Mouse (Mus musculus) forelimb bud, embryonic 11.5 days (tissue): Measurements from ENCODE around the gene Spcs1.

ENCODE experiments used
- DNase-seq: peaks from one replicate; pipeline ENCODE4 v3.0.0-alpha.2; 2012; ENCODE audit warnings: low read depth, low spot score

Gene Spcs1

DNA sequence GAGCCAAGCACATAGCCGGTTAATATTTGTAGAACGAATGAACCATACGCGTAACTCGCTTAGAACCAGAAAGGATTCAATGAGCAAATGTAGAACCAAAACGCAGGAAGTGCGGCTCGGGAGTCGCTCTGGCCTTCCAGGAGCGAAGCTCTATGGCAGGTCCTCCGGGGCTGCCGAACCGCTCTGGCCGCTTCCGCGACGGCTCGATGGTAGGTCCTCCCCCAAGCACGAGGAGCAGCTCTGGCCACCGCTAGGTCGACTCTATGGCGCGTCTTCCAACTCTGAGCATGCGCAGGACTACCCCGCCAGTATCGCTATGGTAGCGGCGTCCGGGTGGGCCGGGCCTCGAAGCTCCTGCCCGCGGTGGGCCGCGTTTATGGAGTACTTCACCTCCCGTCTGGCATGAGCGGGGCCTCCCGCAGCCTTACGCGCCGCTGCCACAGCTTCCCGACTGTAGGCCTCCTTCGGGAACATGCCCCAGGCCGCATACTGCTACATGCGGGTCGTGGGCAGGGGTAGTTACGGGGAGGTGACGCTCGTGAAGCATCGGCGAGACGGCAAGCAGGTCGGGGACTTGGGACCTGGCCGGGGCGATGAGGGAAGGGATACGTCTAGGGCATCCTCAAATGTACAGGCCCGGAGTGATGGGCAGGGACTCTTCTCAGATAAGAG lies 50.2 kb downstream of the Spcs1 start, which contains the start of gene Nek4:
Nek4 (plus strand) TSS at position 224 of the 672 bp plus-strand sequence.
- DNase-seq: peak; percentile 97

DNA sequence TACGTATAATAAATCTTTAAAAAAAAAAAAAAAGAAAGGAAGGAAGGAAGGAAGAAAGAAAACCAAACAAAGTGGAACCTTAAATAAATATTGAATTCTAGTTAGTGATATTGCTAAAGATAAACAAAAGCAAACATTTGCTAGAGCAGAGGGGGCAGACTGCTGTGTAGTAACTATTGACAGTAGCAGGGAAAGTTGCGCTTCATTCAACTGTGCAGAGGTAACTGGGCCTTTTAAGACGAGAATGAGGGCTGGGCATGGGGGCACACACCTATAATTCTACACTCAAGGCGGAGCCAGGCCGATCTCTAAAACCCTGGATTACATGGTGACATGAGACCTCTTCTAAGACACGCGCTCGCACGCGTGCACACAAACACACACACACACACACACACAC lies 51.5 kb downstream of the Spcs1 start:
- no peak for DNase-seq
